Mouse (Mus musculus) adipocyte (in vitro differentiated cells): ENCODE results near the gene Krt4.
A peak's percentile ranks its signal among the peaks of the same experiment; 100 is the strongest.

Source experiments
- DNase-seq: peaks from one replicate; pipeline ENCODE4 v3.0.0-alpha.2; 2016; ENCODE audit warnings: low spot score

The Krt4 gene

GRCm38 (mm10) chr15:101924635-101925034 is at the start of gene Krt4:
Gene Krt4, minus strand, starts transcription at chr15:101924735.
- DNase-seq, result no peak

GRCm38 (mm10) chr15:101973414-101974077 is 49.0 kb upstream of the Krt4 start:
- DNase-seq, result peak; percentile 98

DNA sequence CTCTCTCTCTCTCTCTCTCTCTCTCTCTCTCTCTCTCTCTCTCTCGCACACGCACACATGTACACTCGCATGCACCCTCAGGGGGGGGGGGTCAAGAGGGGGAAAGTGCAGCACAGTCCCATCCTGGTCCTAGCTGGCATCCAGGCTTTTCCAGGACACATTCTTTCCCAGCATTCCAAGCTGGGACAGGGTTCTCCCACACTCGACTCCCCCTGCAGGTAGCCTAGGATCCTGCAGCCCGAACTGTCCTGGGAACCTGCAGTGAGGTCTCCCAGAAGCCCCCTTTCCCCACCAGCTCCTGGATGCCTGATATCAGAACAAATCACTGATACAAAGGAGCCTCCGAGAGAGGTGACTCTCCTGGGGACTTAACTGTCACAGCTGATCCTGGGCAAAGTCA is 46.0 kb upstream of the Krt4 start:
- peak; percentile 65 for DNase-seq

GRCm38 (mm10) chr15:101966808-101967207 is 42.3 kb upstream of the Krt4 start:
- no peak for DNase-seq

DNA sequence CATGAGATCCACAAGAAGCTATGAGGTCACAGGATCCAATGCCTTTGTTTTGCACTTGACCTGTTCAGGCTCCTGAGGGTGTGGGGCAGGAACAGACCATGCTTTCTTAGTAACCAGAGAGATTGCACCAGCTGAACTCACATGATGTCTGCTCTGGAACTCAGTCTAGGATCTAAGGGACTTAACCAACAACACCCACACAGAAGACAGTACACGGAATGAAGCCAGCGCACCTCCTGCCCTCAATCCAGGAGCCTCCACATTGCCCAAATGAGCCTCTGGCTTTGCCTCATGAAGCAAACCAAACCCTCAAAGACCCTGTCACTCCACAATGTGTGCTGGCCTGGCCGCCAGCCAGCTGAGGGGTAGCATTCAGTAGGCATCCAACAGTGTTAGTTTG is 34.4 kb upstream of the Krt4 start:
- no peak for DNase-seq

GRCm38 (mm10) chr15:101954187-101954586 is 29.7 kb upstream of the Krt4 start, which contains the start of gene Krt78:
Gene Krt78, minus strand, starts transcription at chr15:101954287.
- DNase-seq, result no peak

DNA sequence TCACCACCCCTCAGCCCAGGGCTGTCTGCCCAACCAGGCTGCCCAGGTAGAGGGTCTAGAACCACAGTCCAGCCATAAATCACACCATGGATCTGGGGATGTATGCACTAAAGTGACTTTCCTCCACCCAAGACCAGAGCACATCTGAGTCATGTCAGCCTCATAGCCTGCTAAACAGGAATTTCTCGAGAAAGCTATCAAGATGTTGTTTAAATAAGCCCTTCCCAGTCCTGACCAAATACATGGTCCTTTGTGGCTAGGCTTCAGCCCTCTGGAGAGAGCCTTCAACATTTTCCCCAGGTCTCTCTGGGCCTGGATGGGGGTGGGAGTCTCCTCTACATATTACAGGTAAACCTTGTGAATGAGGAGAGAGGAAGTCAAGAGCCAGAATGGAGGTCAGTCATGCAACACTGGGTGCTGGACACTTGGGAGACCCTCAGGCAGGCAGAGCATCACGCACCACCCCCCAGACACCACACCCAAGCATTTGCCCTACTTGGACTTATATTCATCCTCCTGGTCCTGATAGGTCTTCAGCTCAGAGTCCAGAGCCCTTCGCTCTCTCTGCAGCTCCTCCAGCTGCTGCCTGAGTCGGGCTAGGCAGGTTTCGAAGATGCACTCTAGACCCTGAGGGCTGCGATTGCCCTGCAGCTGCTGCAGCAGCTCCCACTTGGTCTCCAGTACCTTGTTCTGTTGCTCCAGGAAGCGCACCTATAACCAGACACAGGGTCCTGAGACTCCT is 28.4 kb upstream of the Krt4 start:
- no peak for DNase-seq

DNA sequence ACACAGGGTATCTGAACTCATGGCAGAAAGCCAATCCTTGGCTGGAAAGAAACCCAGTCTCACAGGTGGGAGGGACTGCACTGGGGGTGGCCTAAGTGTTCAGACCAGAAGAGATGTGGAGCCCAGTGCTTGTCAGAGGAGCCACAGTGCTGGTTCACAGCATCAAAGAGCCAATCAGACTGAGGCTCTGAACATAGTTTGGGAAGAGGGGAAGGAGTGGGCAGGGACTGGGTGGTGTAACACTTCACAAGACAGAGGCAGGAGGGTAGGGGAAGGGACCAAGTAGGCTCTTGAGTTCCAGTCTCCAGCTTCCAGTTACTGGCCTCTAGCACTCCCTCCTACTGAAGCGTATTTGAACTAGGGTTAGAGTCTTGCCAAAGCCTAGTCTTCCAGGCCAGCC is 20.9 kb upstream of the Krt4 start:
- no peak for DNase-seq

DNA sequence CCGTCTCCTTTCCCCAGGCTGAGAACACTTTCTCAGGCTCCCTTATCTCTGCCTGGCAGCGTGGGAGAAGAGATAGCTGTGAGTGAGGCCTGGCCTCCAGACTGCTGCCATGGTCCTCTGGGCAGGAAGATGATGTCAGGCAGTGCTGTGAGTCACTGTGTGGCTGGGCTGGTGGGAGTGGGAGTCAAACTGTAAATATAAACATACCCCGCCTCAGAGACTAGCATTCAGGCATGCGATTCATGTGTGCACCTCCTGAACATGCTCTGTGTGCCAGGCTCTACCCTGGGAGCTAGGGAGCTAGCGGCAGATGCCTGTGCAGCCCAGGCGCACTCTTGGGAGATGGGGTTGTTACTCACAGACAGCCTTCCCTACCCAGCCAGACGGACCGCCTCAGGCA is 17.4 kb upstream of the Krt4 start:
- DNase-seq, result no peak

- no peak for DNase-seq
Measured at GRCm38 (mm10) chr15:101940274-101940829, 15.8 kb upstream of the Krt4 start, which contains the start of gene Krt79. Gene Krt79, minus strand, starts transcription at chr15:101940324.

DNA sequence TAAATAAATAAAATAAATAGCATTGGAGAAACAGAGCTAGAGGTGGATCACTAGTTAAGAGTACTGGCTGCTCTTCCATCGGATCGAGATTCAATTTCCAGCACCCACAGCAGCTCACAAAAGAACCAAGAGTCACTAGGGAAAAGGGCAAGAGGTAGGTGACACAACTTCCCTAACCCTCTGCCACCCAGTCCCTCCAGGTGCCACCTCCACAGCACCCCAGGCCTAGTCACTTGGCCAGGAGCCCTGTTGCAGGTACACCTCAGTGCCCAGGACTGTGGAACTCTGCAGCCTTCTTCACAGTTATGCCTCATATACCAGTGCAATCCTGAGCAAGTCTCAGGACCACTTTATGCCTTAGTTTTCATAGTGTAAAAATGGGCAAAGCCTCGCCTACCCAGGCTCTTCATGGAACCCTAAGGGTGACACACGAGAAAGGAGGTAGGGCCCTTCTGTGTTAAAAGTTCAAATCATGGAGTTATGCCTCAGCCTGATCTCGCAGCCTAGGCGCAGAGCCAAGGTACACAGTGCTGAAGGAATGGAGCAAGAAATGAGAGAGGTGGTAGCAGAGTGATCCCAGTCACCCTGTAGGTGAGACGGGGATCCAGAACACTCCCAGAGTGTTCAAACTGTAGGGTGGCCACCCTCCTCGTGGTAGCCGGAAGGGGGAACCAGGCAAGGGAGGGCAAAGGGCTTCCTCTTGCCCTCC is 14.2 kb upstream of the Krt4 start:
- DNase-seq, result peak; percentile 75

- DNase-seq, result no peak
Measured at GRCm38 (mm10) chr15:101933024-101933423, 8.5 kb upstream of the Krt4 start.

DNA sequence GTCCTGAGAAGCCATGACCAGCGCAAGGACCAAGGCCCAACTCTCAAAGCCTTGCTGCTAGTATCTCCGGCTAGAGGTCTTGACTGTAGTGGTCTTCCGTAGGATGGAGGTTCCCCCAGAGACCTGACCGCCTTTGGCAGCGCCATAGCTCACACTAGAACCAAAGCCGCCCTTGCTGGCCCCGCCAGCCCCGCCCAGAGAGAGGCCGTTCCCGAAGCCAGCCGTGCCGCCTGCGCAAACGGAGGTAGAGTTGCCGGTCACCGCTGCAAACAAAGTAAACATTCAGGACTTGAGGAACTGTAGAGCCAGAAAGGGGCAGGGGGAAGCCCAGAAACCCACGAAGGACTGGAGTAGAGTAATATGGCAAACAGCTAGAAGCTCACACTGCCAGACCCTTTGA is 5.1 kb upstream of the Krt4 start:
- no peak for DNase-seq

DNA sequence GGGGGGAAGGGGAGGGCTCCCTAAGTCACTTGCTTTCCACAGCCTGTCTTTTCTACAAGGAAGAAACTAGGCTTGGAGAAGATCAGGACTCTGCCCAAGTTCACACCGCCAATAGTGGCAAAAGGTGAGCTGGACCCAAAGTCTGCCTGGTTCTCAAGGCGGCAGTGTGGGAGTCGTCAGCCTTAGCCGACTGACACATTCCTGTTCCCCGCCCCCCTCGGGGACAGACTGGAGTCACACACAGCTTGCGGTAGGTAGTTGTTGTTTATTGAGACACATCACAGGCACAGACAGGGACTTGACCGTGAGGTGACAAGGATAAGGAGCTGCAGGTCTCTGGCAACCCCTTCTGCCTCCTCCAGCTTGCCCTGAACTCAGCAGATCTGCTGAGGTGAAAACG is 4.6 kb upstream of the Krt4 start:
- peak; percentile 50 for DNase-seq

- DNase-seq, result peak; percentile 85
Measured at GRCm38 (mm10) chr15:101927340-101928080, 3.0 kb upstream of the Krt4 start.

GRCm38 (mm10) chr15:101925041-101925440 is 506 bp upstream of the Krt4 start:
- DNase-seq, result no peak

DNA sequence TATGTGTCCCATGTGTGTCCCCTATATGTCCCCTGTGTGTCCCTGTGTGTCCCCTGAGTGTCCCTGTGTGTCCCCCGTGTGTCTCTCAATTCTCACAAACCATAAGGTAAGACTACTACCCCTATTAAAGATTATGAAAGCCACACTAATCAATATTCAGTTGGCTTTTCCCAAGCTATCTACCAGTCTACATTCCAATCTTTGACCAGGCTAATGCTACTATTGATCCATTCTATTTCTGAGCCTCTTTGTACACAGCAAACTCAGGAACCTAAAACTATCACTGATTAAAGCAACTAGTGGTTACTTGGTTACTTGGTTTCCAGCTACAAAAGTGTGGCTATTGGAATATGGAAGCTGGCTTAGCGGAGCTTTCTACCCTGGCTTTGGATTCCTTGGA is 2.2 kb downstream of the Krt4 start:
- DNase-seq, result no peak

DNA sequence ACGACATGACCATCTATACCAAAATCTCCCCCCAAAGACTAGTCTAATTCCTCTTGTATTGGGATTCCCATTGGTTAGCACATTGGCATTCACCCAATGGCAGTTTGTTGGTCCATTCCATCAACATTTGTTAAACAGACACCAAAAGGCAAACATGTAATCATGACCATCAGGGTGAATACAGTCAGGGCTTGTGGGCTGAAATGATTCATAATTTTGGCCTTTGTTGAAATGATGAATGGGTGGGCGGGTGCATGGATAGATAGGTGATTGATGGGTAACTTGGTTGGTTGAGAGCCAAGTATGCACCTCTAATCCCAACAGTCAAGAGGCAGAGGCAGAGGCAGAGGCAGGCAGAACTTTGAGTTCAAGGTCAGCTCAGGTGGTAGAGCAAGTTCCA is 8.5 kb downstream of the Krt4 start:
- no peak for DNase-seq

DNA sequence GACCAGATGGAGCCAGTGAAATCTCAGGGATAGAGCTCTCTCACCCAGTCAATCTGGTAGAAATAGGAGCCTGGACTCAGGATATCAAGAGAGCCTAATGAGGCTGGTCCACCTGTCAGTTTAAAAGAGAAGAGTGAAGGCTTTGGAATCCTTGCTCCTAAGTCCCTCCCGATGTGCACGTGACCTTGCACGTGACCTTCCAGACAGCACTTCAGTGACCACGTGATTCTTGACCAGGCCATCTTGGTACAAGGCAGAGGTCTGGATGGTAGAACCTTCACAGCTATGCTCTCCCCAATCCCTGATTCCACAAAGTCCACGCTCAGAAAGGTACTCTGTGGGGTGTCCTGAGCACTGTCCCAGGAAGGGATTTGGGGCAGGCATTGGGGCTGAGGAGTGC is 19.7 kb downstream of the Krt4 start:
- DNase-seq, result no peak

GRCm38 (mm10) chr15:101902171-101903149 is 22.1 kb downstream of the Krt4 start:
- DNase-seq, result peak; percentile 27

DNA sequence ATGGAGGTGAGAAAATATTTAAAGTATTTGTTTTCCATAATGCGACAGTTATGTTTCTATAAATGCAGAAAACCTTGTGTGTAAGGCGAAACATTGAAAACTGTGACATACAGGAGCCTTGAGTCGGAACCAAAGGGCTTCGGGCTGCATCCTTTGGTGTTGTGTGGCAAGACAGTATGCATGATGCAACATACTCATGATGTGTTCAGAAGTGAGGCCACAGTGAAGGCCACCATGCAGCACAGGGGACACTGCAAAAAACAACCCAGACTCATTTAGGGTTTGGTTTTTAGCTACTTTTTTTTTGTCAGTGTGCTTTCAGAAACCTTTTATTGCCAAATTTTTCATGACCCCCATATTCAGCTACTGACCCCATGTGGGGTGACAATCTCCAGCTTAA is 29.3 kb downstream of the Krt4 start:
- DNase-seq, result no peak
